Mouse (Mus musculus): ENCODE data around the gene Gm20388. TPM values are rescaled to one million over a fixed set of nuclear protein-coding genes. Genes with fewer than 3 reads are reported as not detected.

The Gm20388 gene
- total RNA-seq, 1 experiment: 27.0 TPM

DNA sequence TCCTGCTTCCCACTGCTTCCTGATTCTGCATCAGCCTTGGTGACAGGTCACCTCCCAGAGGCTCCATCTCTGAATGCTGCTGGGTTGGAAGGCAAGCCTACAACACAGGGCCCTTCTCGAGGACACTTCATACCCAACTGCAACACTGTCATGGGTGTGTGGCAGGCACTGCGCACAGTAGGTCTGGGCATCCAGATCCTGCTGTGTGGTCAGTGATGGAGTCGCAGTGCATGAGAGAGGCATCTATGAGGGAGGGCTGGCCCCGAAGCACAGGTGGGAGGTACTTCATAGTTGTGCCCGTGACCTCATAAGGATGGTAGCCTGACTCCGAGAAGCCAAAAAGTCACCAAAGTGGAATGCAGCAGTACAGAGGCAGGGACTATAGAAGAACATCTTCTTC lies 2814.5 kb downstream of the Gm20388 start:
- in situ Hi-C loops (cut with MboI; ENCODE audit: low sequenced_read_pairs in 2 of 2, unreplicated experiment in 2 of 2): no loop called here
- 0 out of 4 replicates have a peak, but pooled peaks cover 0 to 2% of the 10 kb centered on the region in 2 experiments for H3K4me1 ChIP-seq (ENCODE audit: control insufficient read depth in 2 of 2, insufficient read depth in 2 of 2, low read length in 2 of 2, poor library complexity in 1 of 2)

GRCm38 (mm10) chr8:122726789-122727188 lies 2816.1 kb downstream of the Gm20388 start:
- 0 out of 4 replicates have a peak, but pooled peaks cover 0 to 2% of the 10 kb centered on the region in 2 experiments for H3K4me1 ChIP-seq (ENCODE audit: control insufficient read depth in 2 of 2, insufficient read depth in 2 of 2, low read length in 2 of 2, poor library complexity in 1 of 2)
- DNase-seq (ENCODE audit: low read depth, low spot score): no peak
- H3K9me3 ChIP-seq (ENCODE audit: control insufficient read depth, insufficient read depth, low read depth, low read length): no peaks in the 10 kb centered on the region
- H3K9ac ChIP-seq (ENCODE audit: insufficient read depth, low read depth, low read length, poor library complexity, severe bottlenecking): no peak overlapping the region
- H3K27ac ChIP-seq (ENCODE audit: insufficient read depth, low read depth, low read length, poor library complexity, severe bottlenecking): no peak overlapping the region
- in situ Hi-C loops (cut with MboI; ENCODE audit: low sequenced_read_pairs in 2 of 2, unreplicated experiment in 2 of 2): no loop called here
- TF ChIP-seq MAFK (IDR thresholded peaks at IDR 0.05; ENCODE audit: insufficient read depth, low read depth, low read length) (no peak), HCFC1 (IDR thresholded peaks at IDR 0.05; ENCODE audit: borderline replicate concordance, insufficient read depth, low read length) (no peak), CHD2 (IDR thresholded peaks at IDR 0.05; ENCODE audit: low read depth, low read length) (no peak), ZC3H11A (IDR thresholded peaks at IDR 0.05; ENCODE audit: borderline replicate concordance, low read depth, low read length) (no peak), ZNF384 (IDR thresholded peaks at IDR 0.05; ENCODE audit: low read depth, low read length) (no peak)
- no peaks in the 10 kb centered on the region for H3K36me3 ChIP-seq (ENCODE audit: control insufficient read depth, insufficient read depth, low read length, poor library complexity, severe bottlenecking)
- H3K4me3 ChIP-seq (ENCODE audit: insufficient read depth in 1 of 2, low read depth in 1 of 2, low read length in 2 of 2, poor library complexity in 1 of 2, severe bottlenecking in 1 of 2): no peak overlapping the region

More for the DNA sequence above, 2814.5 kb downstream of the Gm20388 start:
- Histone ChIP-seq H3K9ac (ENCODE audit: insufficient read depth, low read depth, low read length, poor library complexity, severe bottlenecking) (no peak overlapping the region), H3K36me3 (ENCODE audit: control insufficient read depth, insufficient read depth, low read length, poor library complexity, severe bottlenecking) (no peaks in the 10 kb centered on the region), H3K27ac (ENCODE audit: insufficient read depth, low read depth, low read length, poor library complexity, severe bottlenecking) (no peak overlapping the region), H3K9me3 (ENCODE audit: control insufficient read depth, insufficient read depth, low read depth, low read length) (no peaks in the 10 kb centered on the region), H3K4me3 (ENCODE audit: insufficient read depth in 1 of 2, low read depth in 1 of 2, low read length in 2 of 2, poor library complexity in 1 of 2, severe bottlenecking in 1 of 2) (no peak overlapping the region)
- no peak for DNase-seq (ENCODE audit: low read depth, low spot score)
- no peak for TF ChIP-seq ZC3H11A (IDR thresholded peaks at IDR 0.05; ENCODE audit: borderline replicate concordance, low read depth, low read length)
- no peak for TF ChIP-seq ZNF384 (IDR thresholded peaks at IDR 0.05; ENCODE audit: low read depth, low read length)
- no peak for TF ChIP-seq MAFK (IDR thresholded peaks at IDR 0.05; ENCODE audit: insufficient read depth, low read depth, low read length)
- TF ChIP-seq CHD2 (IDR thresholded peaks at IDR 0.05; ENCODE audit: low read depth, low read length): no peak
- TF ChIP-seq HCFC1 (IDR thresholded peaks at IDR 0.05; ENCODE audit: borderline replicate concordance, insufficient read depth, low read length): no peak

- H3K4me1 ChIP-seq (ENCODE audit: control insufficient read depth in 2 of 2, insufficient read depth in 2 of 2, low read length in 2 of 2, poor library complexity in 1 of 2): 0 out of 4 replicates have a peak, but pooled peaks cover 0 to 2% of the 10 kb centered on the region in 2 experiments
- H3K36me3 ChIP-seq (ENCODE audit: control insufficient read depth, insufficient read depth, low read length, poor library complexity, severe bottlenecking): no peaks in the 10 kb centered on the region
- no peaks in the 10 kb centered on the region for H3K9me3 ChIP-seq (ENCODE audit: control insufficient read depth, insufficient read depth, low read depth, low read length)
- H3K4me3 ChIP-seq (ENCODE audit: insufficient read depth in 1 of 2, low read depth in 1 of 2, low read length in 2 of 2, poor library complexity in 1 of 2, severe bottlenecking in 1 of 2): no peak overlapping the region
- H3K9ac ChIP-seq (ENCODE audit: insufficient read depth, low read depth, low read length, poor library complexity, severe bottlenecking): no peak overlapping the region
- H3K27ac ChIP-seq (ENCODE audit: insufficient read depth, low read depth, low read length, poor library complexity, severe bottlenecking): no peak overlapping the region
- no peak for TF ChIP-seq ZC3H11A (IDR thresholded peaks at IDR 0.05; ENCODE audit: borderline replicate concordance, low read depth, low read length)
- TF ChIP-seq CHD2 (IDR thresholded peaks at IDR 0.05; ENCODE audit: low read depth, low read length): no peak
- no peak for TF ChIP-seq ZNF384 (IDR thresholded peaks at IDR 0.05; ENCODE audit: low read depth, low read length)
- in situ Hi-C loops (cut with MboI; ENCODE audit: low sequenced_read_pairs in 2 of 2, unreplicated experiment in 2 of 2): no loop called here
- DNase-seq (ENCODE audit: low read depth, low spot score): no peak
These were observed 2816.8 kb downstream of the Gm20388 start for GRCm38 (mm10) chr8:122727412-122727811.

DNA sequence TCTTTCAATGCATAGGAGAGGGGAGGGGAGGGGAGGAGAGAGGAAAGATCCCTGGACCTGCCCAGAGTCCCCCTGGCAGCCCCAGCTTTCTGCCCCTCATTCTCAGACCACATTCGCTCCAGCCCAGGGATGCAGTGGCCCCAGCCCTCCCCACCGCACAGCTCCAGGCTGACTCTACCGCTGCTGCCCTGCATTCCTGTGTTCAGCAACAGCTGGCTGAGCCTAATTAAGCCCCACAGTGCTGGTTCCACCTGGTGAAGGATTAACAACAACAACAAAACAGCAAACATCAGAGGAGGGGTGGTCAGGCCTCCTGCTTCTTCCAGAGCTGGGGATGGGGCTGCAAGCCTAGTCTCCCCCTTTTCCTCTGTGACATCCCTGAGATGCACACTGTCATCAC lies 2818.0 kb downstream of the Gm20388 start:
- H3K36me3 ChIP-seq (ENCODE audit: control insufficient read depth, insufficient read depth, low read length, poor library complexity, severe bottlenecking): no peaks in the 10 kb centered on the region
- no peaks in the 10 kb centered on the region for H3K9me3 ChIP-seq (ENCODE audit: control insufficient read depth, insufficient read depth, low read depth, low read length)
- TF ChIP-seq ZNF384 (IDR thresholded peaks at IDR 0.05; ENCODE audit: low read depth, low read length): no peak
- TF ChIP-seq ZC3H11A (IDR thresholded peaks at IDR 0.05; ENCODE audit: borderline replicate concordance, low read depth, low read length): no peak
- TF ChIP-seq HCFC1 (IDR thresholded peaks at IDR 0.05; ENCODE audit: borderline replicate concordance, insufficient read depth, low read length): no peak
- TF ChIP-seq CHD2 (IDR thresholded peaks at IDR 0.05; ENCODE audit: low read depth, low read length): no peak
- TF ChIP-seq MAFK (IDR thresholded peaks at IDR 0.05; ENCODE audit: insufficient read depth, low read depth, low read length): no peak
- no peak overlapping the region for H3K27ac ChIP-seq (ENCODE audit: insufficient read depth, low read depth, low read length, poor library complexity, severe bottlenecking)
- DNase-seq (ENCODE audit: low read depth, low spot score): no peak
- 0 out of 4 replicates have a peak, but pooled peaks cover 0 to 2% of the 10 kb centered on the region in 2 experiments for H3K4me1 ChIP-seq (ENCODE audit: control insufficient read depth in 2 of 2, insufficient read depth in 2 of 2, low read length in 2 of 2, poor library complexity in 1 of 2)
- no peak overlapping the region for H3K4me3 ChIP-seq (ENCODE audit: insufficient read depth in 1 of 2, low read depth in 1 of 2, low read length in 2 of 2, poor library complexity in 1 of 2, severe bottlenecking in 1 of 2)
- no peak overlapping the region for H3K9ac ChIP-seq (ENCODE audit: insufficient read depth, low read depth, low read length, poor library complexity, severe bottlenecking)
- in situ Hi-C loops (cut with MboI; ENCODE audit: low sequenced_read_pairs in 2 of 2, unreplicated experiment in 2 of 2): no loop called here

GRCm38 (mm10) chr8:122735110-122735509 lies 2824.5 kb downstream of the Gm20388 start:
- DNase-seq (ENCODE audit: low read depth, low spot score): no peak
- Histone ChIP-seq H3K4me3 (ENCODE audit: insufficient read depth in 1 of 2, low read depth in 1 of 2, low read length in 2 of 2, poor library complexity in 1 of 2, severe bottlenecking in 1 of 2) (no peak overlapping the region), H3K27ac (ENCODE audit: insufficient read depth, low read depth, low read length, poor library complexity, severe bottlenecking) (no peak overlapping the region), H3K9me3 (ENCODE audit: control insufficient read depth, insufficient read depth, low read depth, low read length) (no peaks in the 10 kb centered on the region), H3K4me1 (ENCODE audit: control insufficient read depth in 2 of 2, insufficient read depth in 2 of 2, low read length in 2 of 2, poor library complexity in 1 of 2) (peaks cover 0 to 4% of the 10 kb centered on the region in 2 experiments; a peak in 1 of 4 replicates), H3K9ac (ENCODE audit: insufficient read depth, low read depth, low read length, poor library complexity, severe bottlenecking) (no peak overlapping the region), H3K36me3 (ENCODE audit: control insufficient read depth, insufficient read depth, low read length, poor library complexity, severe bottlenecking) (no peaks in the 10 kb centered on the region)
- in situ Hi-C loops (cut with MboI; ENCODE audit: low sequenced_read_pairs in 2 of 2, unreplicated experiment in 2 of 2): no loop called here
- no peak for TF ChIP-seq ZC3H11A (IDR thresholded peaks at IDR 0.05; ENCODE audit: borderline replicate concordance, low read depth, low read length)
- TF ChIP-seq ZNF384 (IDR thresholded peaks at IDR 0.05; ENCODE audit: low read depth, low read length): no peak
- no peak for TF ChIP-seq MAFK (IDR thresholded peaks at IDR 0.05; ENCODE audit: insufficient read depth, low read depth, low read length)
- TF ChIP-seq CHD2 (IDR thresholded peaks at IDR 0.05; ENCODE audit: low read depth, low read length): no peak
- TF ChIP-seq HCFC1 (IDR thresholded peaks at IDR 0.05; ENCODE audit: borderline replicate concordance, insufficient read depth, low read length): no peak
